Mouse (Mus musculus) neural tube, embryonic 15.5 days (tissue): ENCODE data around the gene Fxyd4. TPM values are rescaled to one million over a fixed set of nuclear protein-coding genes. Genes with fewer than 3 reads are reported as not detected.

Experiments
- ATAC-seq: fragments of 200-750 bp; cut with Nextera tagmentation; 2 replicates; pipeline ENCODE4 v1.8.0; 2017; ENCODE audit warnings: mild to moderate bottlenecking, moderate TSS enrichment, moderate library complexity; ENCODE audit not compliant: low FRiP score
- H3K27ac ChIP-seq: fragments of 300-500 bp; sonication (generic); replicated peaks from 2 replicates; pipeline ENCODE4 v1.5.1; 2015; ENCODE audit warnings: mild to moderate bottlenecking, inconsistent platforms
- H3K27me3 ChIP-seq: fragments of 300-500 bp; sonication (generic); replicated peaks from 2 replicates; pipeline ENCODE4 v1.6.1; 2015; ENCODE audit warnings: inconsistent platforms
- H3K36me3 ChIP-seq: fragments of 300-500 bp; sonication (generic); 2 replicates; pipeline ENCODE4 v1.6.1; 2015; ENCODE audit warnings: inconsistent platforms
- H3K4me1 ChIP-seq: fragments of 300-500 bp; sonication (generic); 2 replicates; pipeline ENCODE4 v1.6.1; 2015; ENCODE audit warnings: inconsistent platforms
- H3K4me2 ChIP-seq: fragments of 300-500 bp; sonication (generic); 2 replicates; pipeline ENCODE4 v1.6.1; 2015; ENCODE audit warnings: inconsistent platforms, mild to moderate bottlenecking, moderate library complexity
- H3K4me3 ChIP-seq: fragments of 300-500 bp; sonication (generic); replicated peaks from 2 replicates; pipeline ENCODE4 v1.5.1; 2015; ENCODE audit warnings: mild to moderate bottlenecking, inconsistent platforms
- H3K9ac ChIP-seq: fragments of 300-500 bp; sonication (generic); replicated peaks from 2 replicates; pipeline ENCODE4 v1.6.1; 2015; ENCODE audit warnings: mild to moderate bottlenecking, inconsistent platforms
- H3K9me3 ChIP-seq: fragments of 300-500 bp; sonication (generic); replicated peaks from 2 replicates; pipeline ENCODE4 v1.6.1; 2016; ENCODE audit warnings: inconsistent platforms
- WGBS: fragments of 180-500 bp; shearing (Covaris S2); methylation state at CpG from one replicate; pipeline ENCODE4 v1.1.7; 2015; ENCODE audit warnings: mixed read lengths; 5-methylcytosine and 5-hydroxymethylcytosine counted together
- polyA plus RNA-seq: library from polyadenylated mRNA; unstranded; fragments of >200 nt; fragmentation: Nextera tagmentation; extraction: Ambion mirVana; gene quantifications from 2 replicates; pipeline ENCODE4 v1.2.1, GENCODE M21; 2015

Fxyd4 gene
- polyA plus RNA-seq, 1 experiment from 2014 or later: 3.6 TPM

DNA sequence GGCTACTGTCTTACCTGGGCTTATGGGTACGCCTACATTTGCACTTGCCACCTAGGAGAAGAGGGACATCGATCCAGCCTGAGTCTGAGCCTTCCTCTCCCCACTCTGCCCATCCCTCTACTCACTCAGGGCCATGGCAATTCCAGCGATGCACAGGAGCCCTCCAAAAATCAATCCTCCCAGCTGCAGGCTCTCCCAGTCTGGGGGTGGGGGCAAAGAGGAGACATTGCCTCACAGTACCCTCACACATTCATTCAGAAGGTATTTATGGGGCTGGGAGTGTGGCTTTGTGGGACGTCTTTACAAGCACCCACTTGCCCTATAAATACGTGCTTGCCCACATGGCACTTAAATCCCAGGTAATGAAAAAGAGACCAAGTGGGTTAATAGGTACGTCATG is 3.2 kb downstream of the Fxyd4 start:
- H3K9me3 ChIP-seq: no peaks in the 10 kb centered on the region
- H3K4me1 ChIP-seq: no peaks in the 10 kb centered on the region
- 78% methylated on average over 6 of the region's 6 CpGs for WGBS
- no peaks in the 10 kb centered on the region for H3K27me3 ChIP-seq
- ATAC-seq: no peak
- H3K4me3 ChIP-seq: no peak overlapping the region
- no peak overlapping the region for H3K27ac ChIP-seq
- H3K4me2 ChIP-seq: no peak overlapping the region
- no peak overlapping the region for H3K9ac ChIP-seq
- peaks cover 5% of the 10 kb centered on the region; the same call in 1 of the 2 replicates for H3K36me3 ChIP-seq

DNA sequence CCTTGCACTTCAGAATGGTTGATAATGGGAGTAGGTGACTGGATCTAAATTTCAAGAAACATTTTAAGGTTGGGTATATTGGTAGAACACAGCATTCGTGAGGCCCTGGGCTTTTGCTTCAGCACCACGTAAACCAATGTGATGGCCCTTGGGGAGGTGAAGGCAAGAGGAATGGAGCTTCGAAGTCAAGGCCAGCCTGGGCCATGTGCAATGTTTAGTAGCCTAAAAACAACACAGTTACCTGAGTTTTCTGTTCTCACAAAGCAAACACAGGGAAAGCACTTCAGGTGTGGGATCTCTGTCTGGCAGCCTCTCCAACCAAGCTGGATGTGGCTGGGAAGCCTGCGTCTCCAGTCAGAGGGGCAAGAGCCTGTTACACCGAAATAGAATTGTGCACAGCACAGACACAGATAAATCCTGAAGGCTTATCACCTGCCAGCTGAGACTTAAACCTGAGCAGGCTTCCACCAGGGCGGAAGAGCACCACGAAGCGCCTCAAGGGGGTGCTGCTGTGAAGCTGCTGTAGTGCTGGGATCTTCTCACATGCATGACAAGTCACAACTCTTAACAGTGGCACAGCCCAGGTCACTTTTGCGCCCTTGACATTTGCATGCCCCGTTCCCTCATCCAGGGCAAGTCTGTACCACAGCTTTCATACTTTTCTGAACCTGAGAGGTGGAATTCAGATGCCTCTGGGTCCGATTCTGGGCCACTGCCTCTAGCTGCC is 5.0 kb downstream of the Fxyd4 start:
- Histone ChIP-seq H3K9me3 (no peaks in the 10 kb centered on the region), H3K4me3 (no peak overlapping the region), H3K36me3 (peaks cover 16% of the 10 kb centered on the region), H3K9ac (no peak overlapping the region), H3K4me1 (no peaks in the 10 kb centered on the region), H3K4me2 (no peak overlapping the region), H3K27ac (no peak overlapping the region), H3K27me3 (no peaks in the 10 kb centered on the region)
- no peak; the same call in 1 of the 2 replicates for ATAC-seq
- WGBS: 57% methylated on average over 11 of the region's 11 CpGs

DNA sequence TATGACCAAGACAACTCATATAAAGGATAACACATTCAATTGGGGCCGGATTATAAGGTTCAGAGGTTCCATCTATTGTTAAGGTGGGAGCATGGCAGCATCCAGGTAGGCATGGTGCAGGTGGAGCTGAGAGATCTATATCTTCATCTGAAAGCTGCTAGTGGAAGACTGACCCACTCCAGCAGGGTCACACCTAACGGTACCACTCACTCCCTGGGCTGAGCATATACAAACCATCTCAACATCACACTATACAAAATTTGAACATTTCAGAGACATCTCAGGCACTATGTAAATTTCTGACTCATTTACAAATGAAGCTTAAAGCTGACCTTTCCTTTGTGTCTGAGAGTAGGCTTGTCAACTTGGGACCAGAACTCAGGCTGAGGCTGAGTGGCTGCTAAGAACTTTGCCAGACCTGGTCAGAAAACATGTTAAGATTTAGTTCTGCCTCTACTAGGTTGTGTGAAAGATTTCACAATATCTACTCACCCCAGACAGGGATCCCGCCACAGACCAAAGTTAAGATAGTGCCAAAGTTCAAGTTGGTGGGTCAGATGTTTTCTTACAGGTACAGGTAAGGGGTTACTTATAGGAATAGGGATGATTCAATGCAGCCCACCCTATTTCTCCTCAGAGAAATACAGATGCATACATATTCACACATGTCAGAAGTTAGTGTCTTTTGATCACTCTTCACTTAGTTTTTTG is 7.4 kb downstream of the Fxyd4 start:
- ATAC-seq: no peak
- H3K4me3 ChIP-seq: no peak overlapping the region
- no peak overlapping the region for H3K4me2 ChIP-seq
- H3K9ac ChIP-seq: no peak overlapping the region
- 94% methylated on average over 3 of the region's 3 CpGs for WGBS
- H3K9me3 ChIP-seq: no peaks in the 10 kb centered on the region
- no peaks in the 10 kb centered on the region for H3K27me3 ChIP-seq
- H3K4me1 ChIP-seq: no peaks in the 10 kb centered on the region
- peaks cover 30% of the 10 kb centered on the region for H3K36me3 ChIP-seq
- no peak overlapping the region for H3K27ac ChIP-seq

GRCm38 (mm10) chr6:117928746-117929145 is 8.7 kb downstream of the Fxyd4 start:
- Histone ChIP-seq H3K9ac (no peak overlapping the region), H3K4me3 (no peak overlapping the region), H3K36me3 (peaks cover 30% of the 10 kb centered on the region), H3K27ac (no peak overlapping the region), H3K9me3 (no peaks in the 10 kb centered on the region), H3K27me3 (no peaks in the 10 kb centered on the region), H3K4me1 (no peaks in the 10 kb centered on the region), H3K4me2 (no peak overlapping the region)
- 93% methylated on average over 5 of the region's 5 CpGs for WGBS
- ATAC-seq: no peak

GRCm38 (mm10) chr6:117927955-117928354 is 9.5 kb downstream of the Fxyd4 start:
- Histone ChIP-seq H3K27me3 (no peaks in the 10 kb centered on the region), H3K27ac (no peak overlapping the region), H3K4me2 (no peak overlapping the region), H3K4me1 (no peaks in the 10 kb centered on the region), H3K4me3 (no peak overlapping the region), H3K9me3 (no peaks in the 10 kb centered on the region), H3K9ac (no peak overlapping the region), H3K36me3 (peaks cover 30% of the 10 kb centered on the region)
- no peak for ATAC-seq
- 92% methylated on average over 7 of the region's 7 CpGs for WGBS

- Histone ChIP-seq H3K4me1 (no peaks in the 10 kb centered on the region), H3K9me3 (no peaks in the 10 kb centered on the region), H3K9ac (no peak overlapping the region), H3K4me2 (no peak overlapping the region), H3K27ac (no peak overlapping the region), H3K4me3 (no peak overlapping the region), H3K36me3 (peaks cover 30% of the 10 kb centered on the region), H3K27me3 (no peaks in the 10 kb centered on the region)
- no peak for ATAC-seq
- WGBS: 77% methylated on average over 4 of the region's 4 CpGs
Measured at GRCm38 (mm10) chr6:117926871-117927491, 10.5 kb downstream of the Fxyd4 start.

- ATAC-seq: no peak
- H3K27ac ChIP-seq: no peak overlapping the region
- no peak overlapping the region for H3K4me2 ChIP-seq
- WGBS: 95% methylated on average over 3 of the region's 3 CpGs
- no peak overlapping the region for H3K9ac ChIP-seq
- H3K9me3 ChIP-seq: no peaks in the 10 kb centered on the region
- peaks cover 20% of the 10 kb centered on the region for H3K4me1 ChIP-seq
- peaks cover 12% of the 10 kb centered on the region for H3K36me3 ChIP-seq
- no peaks in the 10 kb centered on the region for H3K27me3 ChIP-seq
- H3K4me3 ChIP-seq: no peak overlapping the region
Measured at GRCm38 (mm10) chr6:117922041-117922440, 15.5 kb downstream of the Fxyd4 start.

DNA sequence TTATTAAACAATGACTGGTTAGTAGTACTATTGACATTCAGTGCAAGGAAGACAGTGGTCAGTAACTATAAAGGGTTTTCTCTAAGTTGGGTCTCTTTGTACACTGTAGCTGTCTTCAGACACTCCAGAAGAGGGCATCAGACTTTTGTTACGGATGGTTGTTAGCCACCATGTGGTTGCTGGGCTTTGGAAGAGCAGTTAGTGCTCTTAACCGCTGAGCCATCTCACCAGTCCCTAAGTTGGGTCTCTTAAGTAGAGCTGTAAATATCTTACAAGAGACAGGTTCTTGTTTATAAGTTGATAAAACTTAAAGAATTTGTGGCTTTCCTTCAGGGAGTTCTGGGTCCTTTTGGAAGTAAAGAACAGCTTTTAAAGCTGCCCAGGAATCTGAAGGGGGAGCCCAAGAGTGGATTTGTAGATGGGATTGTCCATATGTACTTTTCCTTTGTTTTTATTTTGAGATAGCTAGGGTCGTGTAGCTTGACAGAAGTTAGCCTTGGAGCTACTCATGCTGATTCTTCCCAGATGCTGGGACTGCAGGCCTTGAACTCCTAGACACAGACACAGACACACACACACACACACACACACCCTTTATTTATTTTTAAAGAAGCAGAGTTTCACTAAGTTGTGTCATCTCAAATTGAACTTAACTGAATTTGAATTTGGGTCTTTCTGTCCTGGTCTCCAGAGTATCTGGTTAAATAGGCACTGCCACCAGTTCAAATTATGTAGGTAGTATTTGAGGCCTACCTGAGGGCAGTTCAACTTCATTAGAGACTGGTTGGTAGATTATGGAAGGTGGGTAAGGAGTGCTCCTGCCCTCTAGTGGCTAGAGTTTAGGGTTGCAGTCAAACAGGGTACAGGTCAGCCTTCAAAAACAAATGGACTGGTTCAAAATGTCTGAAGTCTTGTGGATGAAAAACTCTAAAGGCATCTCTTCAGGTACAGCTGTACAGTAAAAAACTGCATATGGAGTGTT is 16.5 kb downstream of the Fxyd4 start:
- H3K27ac ChIP-seq: no peak overlapping the region
- H3K4me3 ChIP-seq: no peak overlapping the region
- ATAC-seq: no peak
- peaks cover 31% of the 10 kb centered on the region for H3K4me1 ChIP-seq
- no peak overlapping the region for H3K4me2 ChIP-seq
- no peaks in the 10 kb centered on the region for H3K27me3 ChIP-seq
- no peaks in the 10 kb centered on the region for H3K9me3 ChIP-seq
- H3K36me3 ChIP-seq: peaks cover 4% of the 10 kb centered on the region; the same call in 1 of the 2 replicates
- no peak overlapping the region for H3K9ac ChIP-seq
- WGBS: 70% methylated on average over 3 of the region's 3 CpGs

DNA sequence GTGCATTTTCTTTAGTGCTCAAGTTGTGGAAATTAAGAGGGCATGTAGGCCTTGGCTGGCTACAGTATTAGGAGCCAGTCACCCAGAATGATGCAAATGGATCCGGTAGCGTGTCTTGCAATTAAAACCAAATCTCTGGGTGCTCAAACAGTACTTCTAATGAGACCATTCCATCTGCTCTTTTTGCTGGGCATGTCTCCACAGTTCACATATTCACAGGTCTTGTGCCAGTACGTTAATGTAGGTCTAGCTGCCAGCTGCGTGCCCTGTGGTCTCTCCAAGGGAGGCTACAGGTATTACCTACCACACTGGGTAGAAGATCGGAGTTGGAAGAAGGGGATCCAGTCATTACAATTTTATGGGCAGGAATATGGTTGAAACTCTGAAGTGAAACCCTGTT is 19.4 kb downstream of the Fxyd4 start:
- Histone ChIP-seq H3K9ac (peak overlapping the region; percentile 57), H3K27ac (peak overlapping the region; percentile 83; the same call in 1 of the 2 replicates), H3K27me3 (no peaks in the 10 kb centered on the region), H3K36me3 (no peaks in the 10 kb centered on the region), H3K9me3 (no peaks in the 10 kb centered on the region), H3K4me3 (peak overlapping the region; percentile 60), H3K4me1 (peaks cover 33% of the 10 kb centered on the region), H3K4me2 (peak overlapping the region; percentile 91)
- 30% methylated on average over 5 of the region's 5 CpGs for WGBS
- no peak for ATAC-seq

DNA sequence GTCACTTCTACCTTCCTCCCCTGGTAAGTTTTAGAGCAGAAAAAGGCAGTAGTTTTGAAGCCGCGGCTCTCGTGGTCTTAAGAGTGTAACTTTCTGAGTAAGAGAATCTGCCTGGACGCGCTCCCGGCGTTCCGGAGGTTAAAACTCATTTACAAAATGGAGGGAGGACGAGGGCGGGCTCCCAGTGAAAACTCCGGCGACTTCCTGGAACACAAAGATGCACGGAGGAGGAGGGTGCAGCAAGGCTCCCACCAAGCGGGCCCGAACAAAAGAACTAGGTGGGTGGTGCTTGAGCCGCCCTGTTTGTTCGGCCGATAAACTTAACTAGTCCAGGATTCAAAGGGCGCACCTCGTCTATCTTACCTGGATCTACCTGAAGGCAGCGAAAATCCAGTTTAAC is 19.9 kb downstream of the Fxyd4 start:
- Histone ChIP-seq H3K4me3 (peak overlapping the region; percentile 60), H3K9ac (peak overlapping the region; percentile 57), H3K27ac (peak overlapping the region; percentile 83), H3K9me3 (no peaks in the 10 kb centered on the region), H3K27me3 (no peaks in the 10 kb centered on the region), H3K4me1 (peaks cover 33% of the 10 kb centered on the region), H3K4me2 (peak overlapping the region; percentile 91), H3K36me3 (no peaks in the 10 kb centered on the region)
- peak; percentile 56; the same call in 1 of the 2 replicates for ATAC-seq
- WGBS: 1% methylated on average over 21 of the region's 21 CpGs
